Mouse (Mus musculus) spleen, adult 12 weeks (tissue): ENCODE results near the gene Olfr1022.

Experiments
- DNase-seq: peaks from one replicate; pipeline ENCODE4 v3.0.0; 2022; ENCODE audit warnings: low spot score

Gene Olfr1022

DNA sequence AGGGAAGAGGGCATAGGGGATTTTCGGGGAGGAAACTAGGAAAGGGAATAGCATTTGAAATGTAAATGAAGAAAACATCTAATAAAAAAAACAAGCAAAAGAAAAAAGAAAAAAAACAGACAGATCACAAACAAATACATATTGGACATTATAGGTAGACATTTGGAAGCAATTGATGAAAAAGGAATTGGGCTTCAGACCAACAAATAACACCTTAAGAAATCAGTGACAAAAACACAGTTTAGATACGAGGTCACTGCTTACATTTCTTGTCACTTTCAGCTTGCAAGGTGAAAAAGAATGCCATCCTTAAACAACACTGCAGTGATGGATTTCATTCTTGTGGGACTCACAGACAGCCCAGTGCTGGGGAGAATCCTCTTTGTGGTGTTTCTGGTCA is at the start of gene Olfr1022:
Olfr1022 (plus strand) TSS at position 301 of the 400 bp plus-strand sequence.
- no peak for DNase-seq

DNA sequence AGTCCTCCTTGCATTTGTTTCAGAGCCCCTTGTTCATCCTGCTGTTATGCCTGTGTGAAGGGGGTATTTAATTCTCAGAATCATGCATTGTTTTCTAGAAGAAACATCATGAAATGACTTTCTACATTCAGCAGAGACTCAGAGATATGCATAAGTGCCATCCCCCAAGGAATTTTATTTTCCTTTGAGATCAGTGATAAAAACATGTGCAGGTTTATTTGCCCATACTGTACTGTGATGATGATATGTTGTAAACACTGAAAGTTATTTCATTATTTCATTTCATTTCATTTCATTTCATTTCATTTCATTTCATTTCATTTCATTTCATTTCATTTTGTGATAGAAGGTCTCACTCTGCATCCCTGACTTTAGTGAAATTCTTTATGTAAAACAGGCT is 23.0 kb upstream of the Olfr1022 start, which contains the start of gene Olfr1019:
Olfr1019 (minus strand) TSS at position 101 of the 400 bp plus-strand sequence.
- DNase-seq: no peak

DNA sequence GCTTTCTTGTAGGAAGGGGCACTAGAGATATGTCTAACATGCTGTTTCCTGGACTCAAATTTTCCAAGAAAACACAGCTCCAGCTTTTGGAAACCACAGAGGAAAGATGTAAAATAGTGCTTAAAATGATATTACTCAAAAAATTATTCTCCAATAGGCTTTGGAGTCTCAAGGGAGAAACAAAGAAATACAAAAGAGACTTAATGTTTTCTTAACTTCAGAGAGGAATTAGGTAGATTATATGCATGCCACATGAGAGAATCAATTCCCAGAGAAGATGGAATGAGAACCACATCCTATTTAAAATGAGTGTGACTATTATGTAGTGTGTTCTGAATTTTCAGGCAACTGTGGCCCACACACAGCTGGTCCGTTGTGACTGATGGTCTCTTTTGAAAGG is 21.7 kb upstream of the Olfr1022 start, which contains the start of gene Olfr1020:
Olfr1020 (plus strand) TSS at position 301 of the 400 bp plus-strand sequence.
- DNase-seq: no peak

DNA sequence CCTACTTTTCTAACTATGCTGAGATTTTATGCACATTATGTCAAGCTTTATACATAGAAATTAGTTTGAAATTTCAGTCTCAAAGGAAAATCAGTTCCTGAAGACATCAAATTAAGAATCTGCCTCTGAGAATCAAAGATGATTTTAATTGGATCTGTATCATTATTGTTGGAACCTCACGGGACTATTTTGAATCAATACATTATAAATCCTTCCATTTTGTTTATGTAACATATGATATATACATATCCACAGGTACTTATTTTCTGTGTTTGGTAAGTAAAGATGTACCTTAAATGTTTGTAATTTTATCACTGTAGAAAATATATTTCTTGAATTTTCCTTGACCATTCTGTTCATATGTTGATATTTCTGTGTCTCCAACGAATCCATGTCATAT is 16.9 kb downstream of the Olfr1022 start, which contains the start of gene Olfr1023:
Olfr1023 (plus strand) TSS at position 301 of the 400 bp plus-strand sequence.
- no peak for DNase-seq

DNA sequence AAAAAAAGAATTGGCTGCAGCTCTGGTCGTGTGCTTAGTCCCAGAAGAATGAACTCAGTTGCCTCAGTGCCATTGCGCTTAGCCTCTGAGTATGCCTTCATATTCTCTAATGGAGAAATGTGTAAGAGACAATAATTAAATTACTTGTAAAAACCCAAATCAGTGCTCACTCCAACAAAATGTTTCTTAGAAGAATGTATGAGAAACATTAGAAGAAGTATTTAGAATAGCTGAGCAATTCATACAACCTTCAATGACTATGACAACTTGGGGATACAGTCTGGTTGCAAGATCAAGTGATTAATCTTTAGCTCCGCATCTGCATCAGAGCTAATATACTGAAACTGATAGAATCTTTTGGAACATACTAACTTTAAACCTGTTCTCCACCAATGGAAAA is 36.6 kb downstream of the Olfr1022 start, which contains the start of gene Olfr1024:
Olfr1024 (minus strand) TSS at position 101 of the 400 bp plus-strand sequence.
- no peak for DNase-seq

DNA sequence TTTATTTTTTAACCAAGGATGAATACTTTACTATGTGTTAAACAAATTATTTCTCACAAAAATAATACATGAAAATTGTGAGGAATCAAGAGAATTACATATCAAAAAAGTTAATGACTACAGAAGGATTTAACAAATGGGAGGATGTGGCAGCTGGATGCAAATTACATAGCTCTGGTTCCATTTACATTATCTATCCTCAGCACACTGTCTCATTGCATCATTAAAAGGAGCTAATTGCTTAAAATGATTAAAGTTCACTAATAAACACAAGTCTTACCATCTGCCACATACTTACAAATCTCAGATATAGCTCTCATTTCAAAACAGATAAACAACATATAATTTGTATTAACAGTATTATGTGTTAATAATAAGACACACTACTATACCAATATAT is 44.8 kb downstream of the Olfr1022 start:
- no peak for DNase-seq

DNA sequence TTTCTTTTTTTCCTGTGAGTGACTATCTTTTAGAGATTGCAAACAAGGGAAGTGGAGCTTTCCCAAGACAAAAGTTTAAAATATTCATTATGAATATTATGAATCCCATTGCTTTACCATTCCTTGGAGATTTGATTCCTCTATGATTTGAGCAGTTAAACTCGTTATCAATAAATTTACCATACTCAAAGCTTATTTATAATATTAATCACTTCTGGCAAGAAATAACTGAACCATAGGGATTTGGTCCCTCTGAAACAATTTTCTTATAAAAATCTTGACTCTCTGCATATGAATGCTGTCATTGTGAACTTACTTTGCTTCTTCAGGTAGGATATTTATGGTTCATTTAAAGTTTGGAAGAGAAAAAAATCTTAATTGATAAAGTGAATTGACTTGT is 46.5 kb downstream of the Olfr1022 start, which contains the start of gene Olfr1025-ps1:
Olfr1025-ps1 (plus strand) TSS at position 301 of the 400 bp plus-strand sequence.
- DNase-seq: no peak
